Mouse (Mus musculus) myocyte (in vitro differentiated cells): ENCODE results near the gene Traf2.

Source experiments
- CEBPB ChIP-seq: IDR thresholded peaks from 2 replicates; pipeline ENCODE4 v1.6.1; 2011; ENCODE audit warnings: mild to moderate bottlenecking, moderate library complexity; ENCODE audit not compliant: poor library complexity, insufficient read depth, severe bottlenecking
- E2F4 ChIP-seq: IDR thresholded peaks from one replicate; pipeline ENCODE4 v1.6.1; 2011; ENCODE audit warnings: mild to moderate bottlenecking, control low read depth, moderate library complexity; ENCODE audit not compliant: insufficient read depth
- MYOD1 ChIP-seq, 3 experiments: IDR thresholded peaks; one replicate each; pipeline ENCODE4 v1.6.1; 2011; ENCODE audit warnings: control low read depth in 2 of 3, low read depth in 2 of 3, mild to moderate bottlenecking in 2 of 3, moderate library complexity in 1 of 3; ENCODE audit not compliant: insufficient read length in 2 of 3, control insufficient read depth in 1 of 3
- MYOG ChIP-seq, 3 experiments: IDR thresholded peaks; one replicate each; pipeline ENCODE4 v1.6.1; 2011; ENCODE audit warnings: control low read depth in 2 of 3, low read depth in 2 of 3, mild to moderate bottlenecking in 2 of 3; ENCODE audit not compliant: insufficient read length in 2 of 3, control insufficient read depth in 1 of 3, insufficient read depth in 1 of 3
- POLR2A ChIP-seq: IDR thresholded peaks from one replicate; pipeline ENCODE4 v1.6.1; 2011; ENCODE audit warnings: low read depth, mild to moderate bottlenecking, control low read depth, moderate library complexity; ENCODE audit not compliant: insufficient read length
- POLR2AphosphoS2 ChIP-seq: IDR thresholded peaks from one replicate; pipeline ENCODE4 v1.6.1; 2011; ENCODE audit warnings: low read depth, control low read depth; ENCODE audit not compliant: insufficient read length
- REST ChIP-seq: IDR thresholded peaks from one replicate; pipeline ENCODE4 v1.6.1; 2011; ENCODE audit warnings: mild to moderate bottlenecking, control low read depth, moderate library complexity; ENCODE audit not compliant: insufficient read depth, insufficient read length
- TCF12 ChIP-seq: IDR thresholded peaks from one replicate; pipeline ENCODE4 v1.6.1; 2011; ENCODE audit warnings: mild to moderate bottlenecking, control low read depth; ENCODE audit not compliant: poor library complexity, insufficient read depth, severe bottlenecking
- TCF3 ChIP-seq: IDR thresholded peaks from one replicate; pipeline ENCODE4 v1.6.1; 2011; ENCODE audit warnings: low read depth, control low read depth; ENCODE audit not compliant: insufficient read length
- USF1 ChIP-seq: IDR thresholded peaks from one replicate; pipeline ENCODE4 v1.6.1; 2011; ENCODE audit warnings: low read depth, mild to moderate bottlenecking, control low read depth, moderate library complexity

GRCm38 (mm10) chr2:25497846-25498575 is 48.7 kb downstream of the Traf2 start:
- TF ChIP-seq POLR2A (no peak), USF1 (no peak), MYOD1 (IDR thresholded peaks at IDR 0.05; ENCODE audit: control insufficient read depth in 1 of 3, insufficient read length in 2 of 3, low read depth in 2 of 3) (no peak), TCF12 (no peak), MYOG (IDR thresholded peaks at IDR 0.05; ENCODE audit: control insufficient read depth in 1 of 3, insufficient read depth in 1 of 3, insufficient read length in 2 of 3, low read depth in 2 of 3) (no peak), POLR2AphosphoS2 (no peak), E2F4 (no peak), CEBPB (no peak), TCF3 (no peak), REST (no peak)
